Mouse (Mus musculus): ENCODE measurements around the gene Pik3r1. TPM values are rescaled to one million over a fixed set of nuclear protein-coding genes. Genes with fewer than 3 reads are reported as not detected.

The Pik3r1 gene
- total RNA-seq, 1 experiment from 2014 or later, result 171 TPM

DNA sequence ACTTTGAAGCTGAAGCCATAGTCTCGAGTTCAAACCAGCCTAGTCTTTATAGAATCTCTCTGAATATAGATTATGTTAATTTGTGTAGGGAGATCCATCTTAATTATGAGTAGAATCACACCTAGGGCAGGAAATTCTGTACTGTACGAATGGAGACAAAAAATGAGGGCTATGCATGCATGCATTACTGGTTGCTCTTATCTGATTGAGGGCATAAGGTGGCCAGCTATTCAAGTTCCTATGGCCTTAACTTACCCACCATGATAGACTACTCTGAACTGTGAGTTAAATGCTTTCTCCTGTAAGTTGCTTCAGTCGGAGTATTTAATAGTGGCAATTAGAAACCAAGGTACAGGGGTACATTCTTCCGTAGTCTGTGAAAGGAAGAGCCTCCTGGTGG, 1.9 kb upstream of the Pik3r1 start:
- ATAC-seq (ENCODE audit: extremely low read depth, insufficient number of reproducible peaks, low FRiP score, poor library complexity, severe bottlenecking), result no peak

GRCm38 (mm10) chr13:101768630-101768991, 594 bp upstream of the Pik3r1 start:
- ATAC-seq (ENCODE audit: extremely low read depth, insufficient number of reproducible peaks, low FRiP score, poor library complexity, severe bottlenecking), result no peak

DNA sequence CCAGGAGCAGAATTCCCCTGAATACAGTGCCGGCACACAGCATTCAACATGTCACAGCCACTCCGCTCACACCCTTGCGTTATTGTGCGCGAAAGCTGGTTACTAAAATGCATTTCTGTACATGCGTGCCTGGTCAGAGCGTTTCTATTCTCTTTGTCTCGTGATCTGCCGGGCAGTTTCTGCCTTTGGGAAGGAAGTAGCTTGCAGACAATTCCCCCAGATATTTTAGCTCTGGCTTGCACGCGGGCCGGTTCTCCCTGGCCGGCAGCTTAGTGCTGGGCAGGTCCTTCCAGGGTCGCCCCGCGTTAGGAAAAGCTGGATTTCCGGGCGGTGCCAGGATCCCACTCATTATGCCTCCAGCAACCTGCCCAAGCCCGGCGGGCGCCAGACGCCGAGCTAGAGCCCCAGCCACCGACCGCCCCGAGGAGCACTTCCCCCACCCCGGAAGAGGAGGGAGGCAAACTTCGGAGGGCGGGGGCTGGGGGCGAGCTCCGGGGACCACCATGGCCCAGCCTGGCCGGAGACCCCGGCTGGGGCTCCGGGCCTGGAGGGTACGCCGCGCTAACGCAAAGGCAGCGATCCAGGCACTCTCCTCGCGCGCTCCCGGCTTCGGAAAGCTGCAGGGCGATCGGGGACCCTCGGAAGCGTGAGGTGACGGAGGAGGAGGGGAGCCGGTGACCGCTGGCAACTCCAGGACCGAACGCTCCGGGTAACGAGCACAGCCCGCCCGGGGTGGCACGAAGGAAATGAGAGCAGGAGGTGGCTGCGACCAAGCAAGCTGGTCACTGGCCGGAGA, 806 bp downstream of the Pik3r1 start:
- ATAC-seq (ENCODE audit: extremely low read depth, insufficient number of reproducible peaks, low FRiP score, poor library complexity, severe bottlenecking), result no peak

DNA sequence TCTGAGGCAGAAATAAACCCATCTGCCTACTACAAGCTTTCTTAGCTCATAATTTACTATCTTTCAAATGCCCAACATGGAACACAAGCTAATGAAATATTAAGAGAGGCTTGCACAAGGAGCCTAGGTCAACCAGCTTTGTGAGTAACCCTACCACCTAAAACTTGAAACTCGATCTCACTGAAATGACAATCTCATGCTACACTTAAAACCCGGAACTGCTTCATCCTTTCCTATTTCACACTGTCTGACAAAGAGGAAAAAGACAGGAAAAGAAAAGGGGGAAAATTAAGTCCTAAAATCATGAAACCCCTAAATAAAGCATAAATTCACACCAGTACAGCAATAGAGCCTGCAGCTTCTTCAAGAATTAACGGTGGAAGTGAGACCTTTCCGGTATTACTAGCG, 1.4 kb downstream of the Pik3r1 start:
- no peak for ATAC-seq (ENCODE audit: extremely low read depth, insufficient number of reproducible peaks, low FRiP score, poor library complexity, severe bottlenecking)

DNA sequence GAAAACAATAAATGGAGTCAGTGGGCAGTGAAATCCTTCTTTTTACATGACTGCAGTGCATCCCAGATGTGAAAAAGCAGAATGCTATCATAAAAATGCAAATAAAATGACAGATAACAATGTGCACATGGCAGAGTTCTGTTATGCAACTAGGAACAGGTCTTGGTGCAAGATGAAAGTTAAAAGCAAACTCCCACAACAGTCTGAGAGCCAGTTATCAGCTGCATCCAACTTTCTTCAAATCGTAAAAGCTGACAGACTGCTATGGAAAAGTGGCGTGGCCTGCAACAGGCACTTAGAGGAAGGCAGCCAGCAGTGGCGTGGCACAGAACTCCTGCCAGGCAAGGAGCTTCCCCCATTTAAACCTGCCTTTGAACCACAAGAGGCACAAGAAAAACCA, 2.0 kb downstream of the Pik3r1 start:
- ATAC-seq (ENCODE audit: extremely low read depth, insufficient number of reproducible peaks, low FRiP score, poor library complexity, severe bottlenecking), result no peak

- ATAC-seq (ENCODE audit: extremely low read depth, insufficient number of reproducible peaks, low FRiP score, poor library complexity, severe bottlenecking), result no peak
Measured at GRCm38 (mm10) chr13:101764111-101764510, 3.9 kb downstream of the Pik3r1 start.

DNA sequence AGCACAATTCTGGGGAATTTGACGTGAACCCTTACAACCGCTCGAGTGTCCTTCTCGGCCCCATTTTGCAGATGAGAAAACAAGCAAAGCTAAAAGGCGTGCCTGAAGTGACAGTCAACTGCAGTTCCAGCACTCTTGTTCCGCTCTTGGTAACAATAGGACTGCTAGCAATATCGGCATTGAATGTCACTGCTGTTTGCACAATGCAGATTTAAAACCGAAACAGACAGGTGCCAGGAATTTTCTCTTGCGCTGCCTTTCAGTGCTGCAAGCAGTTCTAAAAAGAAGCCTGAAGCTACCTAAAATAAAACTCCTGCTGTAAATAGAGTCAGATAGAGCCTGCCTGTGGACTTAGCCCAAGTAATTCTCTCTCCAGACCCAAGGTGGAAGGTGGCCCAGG, 4.3 kb downstream of the Pik3r1 start:
- ATAC-seq (ENCODE audit: extremely low read depth, insufficient number of reproducible peaks, low FRiP score, poor library complexity, severe bottlenecking), result no peak

GRCm38 (mm10) chr13:101763149-101763548, 4.9 kb downstream of the Pik3r1 start:
- ATAC-seq (ENCODE audit: extremely low read depth, insufficient number of reproducible peaks, low FRiP score, poor library complexity, severe bottlenecking), result no peak

- no peak for ATAC-seq (ENCODE audit: extremely low read depth, insufficient number of reproducible peaks, low FRiP score, poor library complexity, severe bottlenecking)
Measured at GRCm38 (mm10) chr13:101761617-101762016, 6.4 kb downstream of the Pik3r1 start.

DNA sequence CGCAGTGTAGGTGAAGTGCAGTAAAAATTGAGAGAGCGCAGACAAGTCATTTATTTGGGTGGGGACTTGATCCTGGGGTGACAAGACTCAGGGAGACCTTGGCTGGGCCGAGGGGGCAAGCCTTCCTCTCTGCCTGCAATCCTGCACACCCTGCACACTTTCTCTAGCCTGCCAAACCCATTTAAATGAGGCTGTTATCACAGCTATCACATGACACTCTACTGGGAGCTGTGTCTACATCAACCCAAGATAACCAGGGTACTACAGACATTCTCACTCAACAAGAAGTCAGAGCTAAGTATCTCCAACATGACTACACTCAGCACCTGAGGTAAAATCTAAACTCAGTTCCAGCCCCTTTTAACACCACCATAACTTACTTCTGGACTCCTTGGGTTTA, 7.1 kb downstream of the Pik3r1 start:
- no peak for ATAC-seq (ENCODE audit: extremely low read depth, insufficient number of reproducible peaks, low FRiP score, poor library complexity, severe bottlenecking)

- ATAC-seq (ENCODE audit: extremely low read depth, insufficient number of reproducible peaks, low FRiP score, poor library complexity, severe bottlenecking), result peak; percentile 56; the same call in 1 of the 2 replicates
Measured at GRCm38 (mm10) chr13:101760001-101760687, 7.9 kb downstream of the Pik3r1 start.

GRCm38 (mm10) chr13:101759281-101759871, 8.6 kb downstream of the Pik3r1 start:
- peak; percentile 20; the same call in 1 of the 2 replicates for ATAC-seq (ENCODE audit: extremely low read depth, insufficient number of reproducible peaks, low FRiP score, poor library complexity, severe bottlenecking)

DNA sequence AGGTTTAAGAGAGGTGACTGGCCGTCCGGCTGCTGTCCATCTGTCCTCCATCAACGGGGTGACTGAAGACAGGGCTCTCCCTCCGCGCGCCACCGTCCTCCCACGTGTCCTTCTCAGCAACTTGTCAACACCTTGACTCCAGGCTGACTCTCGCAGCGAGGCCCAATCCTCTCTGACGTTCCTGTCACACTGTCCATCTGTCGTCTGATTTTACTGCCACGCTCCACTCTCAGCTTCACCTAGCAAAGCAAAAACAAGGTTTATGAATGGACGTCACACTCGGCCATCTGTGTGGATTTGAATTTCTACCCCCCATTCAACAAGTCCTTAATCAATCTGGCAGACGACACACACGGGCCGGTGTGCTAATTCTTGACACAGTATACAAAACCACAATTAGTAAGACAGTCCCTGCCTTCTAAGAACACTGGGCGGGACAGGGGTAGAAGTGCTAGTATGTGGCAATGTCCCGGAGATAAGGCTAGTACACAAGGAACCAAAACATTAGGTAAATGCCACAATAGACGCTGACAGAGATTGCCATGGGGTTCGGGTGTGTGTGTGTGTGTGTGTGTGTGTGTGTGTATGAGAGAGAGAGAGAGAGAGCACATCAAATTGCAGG, 10.1 kb downstream of the Pik3r1 start:
- no peak for ATAC-seq (ENCODE audit: extremely low read depth, insufficient number of reproducible peaks, low FRiP score, poor library complexity, severe bottlenecking)

DNA sequence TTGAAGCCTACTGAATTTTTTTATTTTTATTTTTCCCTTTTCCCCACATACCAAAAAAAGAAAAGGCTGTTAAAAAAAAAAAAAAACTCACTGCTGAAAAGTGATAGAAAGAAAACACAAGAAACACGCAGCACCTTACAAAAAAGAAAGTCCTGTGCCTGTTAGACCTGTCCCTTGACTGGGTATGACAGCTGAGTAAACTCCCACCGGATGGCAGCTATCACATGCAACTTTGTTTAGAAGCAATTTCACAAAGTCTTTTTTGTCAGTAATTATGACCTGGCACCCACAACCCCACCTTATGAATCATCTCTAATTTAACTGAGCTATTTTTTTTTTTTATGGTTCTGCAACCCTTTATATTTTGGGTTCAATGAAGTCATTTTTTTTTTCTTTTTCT, 12.8 kb downstream of the Pik3r1 start:
- ATAC-seq (ENCODE audit: extremely low read depth, insufficient number of reproducible peaks, low FRiP score, poor library complexity, severe bottlenecking), result no peak

GRCm38 (mm10) chr13:101753639-101754038, 14.4 kb downstream of the Pik3r1 start:
- ATAC-seq (ENCODE audit: extremely low read depth, insufficient number of reproducible peaks, low FRiP score, poor library complexity, severe bottlenecking), result no peak

GRCm38 (mm10) chr13:101751816-101752215, 16.2 kb downstream of the Pik3r1 start:
- no peak for ATAC-seq (ENCODE audit: extremely low read depth, insufficient number of reproducible peaks, low FRiP score, poor library complexity, severe bottlenecking)

DNA sequence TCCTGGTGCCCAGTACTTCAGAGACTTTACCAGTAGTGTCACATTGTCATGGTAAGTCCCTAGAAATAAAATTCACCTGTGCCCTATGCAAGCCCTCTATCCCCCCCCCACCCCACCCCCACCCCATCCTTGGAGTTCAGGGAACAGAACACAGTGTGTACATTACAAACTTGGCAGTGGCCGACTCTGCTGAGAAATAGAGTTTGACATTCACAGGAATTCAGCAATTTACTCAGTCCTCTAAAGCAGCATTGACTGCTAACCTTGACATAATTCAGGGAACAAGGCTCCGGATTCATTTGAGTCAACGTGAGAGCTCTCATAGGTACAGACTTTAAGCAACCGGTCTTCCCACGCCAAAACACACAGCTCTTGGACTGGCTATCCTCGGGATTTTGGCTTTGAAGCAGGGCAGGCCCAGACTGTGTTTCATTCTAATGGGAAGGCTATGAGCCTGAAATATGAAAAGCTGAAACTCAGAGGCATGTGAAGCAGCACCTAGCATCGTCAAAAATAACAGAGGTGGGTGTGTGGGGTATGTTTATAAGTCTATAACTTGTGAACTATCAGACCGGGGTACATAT, 21.9 kb downstream of the Pik3r1 start:
- no peak for ATAC-seq (ENCODE audit: extremely low read depth, insufficient number of reproducible peaks, low FRiP score, poor library complexity, severe bottlenecking)

GRCm38 (mm10) chr13:101744943-101745342, 23.1 kb downstream of the Pik3r1 start:
- no peak for ATAC-seq (ENCODE audit: extremely low read depth, insufficient number of reproducible peaks, low FRiP score, poor library complexity, severe bottlenecking)

DNA sequence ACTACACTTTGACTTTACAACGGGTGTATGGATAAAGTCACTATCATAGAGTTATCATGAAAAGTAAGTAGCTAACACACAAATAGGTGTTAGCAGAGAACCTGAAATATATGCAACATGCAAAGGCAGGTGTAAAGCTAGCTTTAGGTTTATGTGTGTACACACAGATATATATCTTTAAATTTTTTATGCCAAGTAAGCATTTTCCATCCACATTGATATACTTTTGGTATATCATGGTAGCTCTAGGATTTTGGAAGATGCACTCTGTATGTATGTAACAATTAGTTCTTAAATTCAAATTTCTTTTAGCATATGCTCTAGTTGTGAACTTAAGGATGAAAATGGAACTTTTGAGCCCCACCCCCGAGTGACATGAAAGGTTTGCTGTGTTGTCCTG, 24.0 kb downstream of the Pik3r1 start:
- no peak for ATAC-seq (ENCODE audit: extremely low read depth, insufficient number of reproducible peaks, low FRiP score, poor library complexity, severe bottlenecking)

All from neutrophil, adult 5-6 weeks (primary cell).